Mouse (Mus musculus) neural tube, embryonic 13.5 days (tissue): ENCODE results near the gene Zswim5. TPM values are rescaled to one million over a fixed set of nuclear protein-coding genes. Genes with fewer than 3 reads are reported as not detected.

Experiments
- ATAC-seq: fragments of 200-750 bp; cut with Nextera tagmentation; 2 replicates; pipeline ENCODE4 v1.8.0; 2017; ENCODE audit warnings: low read depth, mild to moderate bottlenecking, moderate TSS enrichment, moderate library complexity
- H3K27ac ChIP-seq: fragments of 300-500 bp; sonication (generic); replicated peaks from 2 replicates; pipeline ENCODE4 v1.5.1; 2015; ENCODE audit warnings: moderate library complexity, mild to moderate bottlenecking, inconsistent platforms
- H3K27me3 ChIP-seq: fragments of 300-500 bp; sonication (generic); 2 replicates; pipeline ENCODE4 v1.6.1; 2015; ENCODE audit warnings: mild to moderate bottlenecking, inconsistent platforms
- H3K36me3 ChIP-seq: fragments of 300-500 bp; sonication (generic); 2 replicates; pipeline ENCODE4 v1.6.1; 2015; ENCODE audit warnings: mild to moderate bottlenecking, inconsistent platforms
- H3K4me1 ChIP-seq: fragments of 300-500 bp; sonication (generic); replicated peaks from 2 replicates; pipeline ENCODE4 v1.6.1; 2015; ENCODE audit warnings: inconsistent platforms
- H3K4me2 ChIP-seq: fragments of 300-500 bp; sonication (generic); 2 replicates; pipeline ENCODE4 v1.6.1; 2015; ENCODE audit warnings: inconsistent platforms, mild to moderate bottlenecking, moderate library complexity
- H3K4me3 ChIP-seq: fragments of 300-500 bp; sonication (generic); 2 replicates; pipeline ENCODE4 v1.5.1; 2015; ENCODE audit warnings: mild to moderate bottlenecking, inconsistent platforms
- H3K9ac ChIP-seq: fragments of 300-500 bp; sonication (generic); 2 replicates; pipeline ENCODE4 v1.6.1; 2015; ENCODE audit warnings: moderate library complexity, mild to moderate bottlenecking, inconsistent platforms
- H3K9me3 ChIP-seq: fragments of 300-500 bp; sonication (generic); 2 replicates; pipeline ENCODE4 v1.6.1; 2016; ENCODE audit warnings: inconsistent platforms
- WGBS: fragments of 180-500 bp; shearing (Covaris S2); methylation state at CpG from one replicate; pipeline ENCODE4 v1.1.7; 2015; 5-methylcytosine and 5-hydroxymethylcytosine counted together
- polyA plus RNA-seq: library from polyadenylated mRNA; unstranded; fragments of >200 nt; fragmentation: Nextera tagmentation; extraction: Ambion mirVana; gene quantifications from 2 replicates; pipeline ENCODE4 v1.2.1, GENCODE M21; 2015

Zswim5 gene
- polyA plus RNA-seq, 1 experiment from 2014 or later, result 8.1 TPM

DNA sequence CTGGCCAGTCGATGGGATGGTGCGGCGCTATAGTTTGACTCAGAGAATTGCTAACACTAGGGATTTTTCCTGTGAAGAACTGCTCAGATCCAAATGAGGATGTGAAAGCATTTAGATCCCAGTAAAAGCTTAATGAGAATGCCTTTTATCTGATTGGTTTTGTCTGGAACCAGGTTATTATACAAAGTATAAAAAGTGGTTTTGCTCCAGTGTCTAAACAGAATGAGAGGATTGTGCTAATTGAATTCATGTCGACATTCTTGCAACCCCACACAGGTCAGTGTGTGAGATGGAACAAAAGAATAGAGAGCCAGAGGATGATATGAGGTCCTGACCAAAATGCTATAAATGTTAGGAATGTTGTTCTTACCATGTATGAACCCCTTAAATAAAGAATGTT lies 62.4 kb downstream of the Zswim5 start:
- H3K4me3 ChIP-seq, result no peak overlapping the region

DNA sequence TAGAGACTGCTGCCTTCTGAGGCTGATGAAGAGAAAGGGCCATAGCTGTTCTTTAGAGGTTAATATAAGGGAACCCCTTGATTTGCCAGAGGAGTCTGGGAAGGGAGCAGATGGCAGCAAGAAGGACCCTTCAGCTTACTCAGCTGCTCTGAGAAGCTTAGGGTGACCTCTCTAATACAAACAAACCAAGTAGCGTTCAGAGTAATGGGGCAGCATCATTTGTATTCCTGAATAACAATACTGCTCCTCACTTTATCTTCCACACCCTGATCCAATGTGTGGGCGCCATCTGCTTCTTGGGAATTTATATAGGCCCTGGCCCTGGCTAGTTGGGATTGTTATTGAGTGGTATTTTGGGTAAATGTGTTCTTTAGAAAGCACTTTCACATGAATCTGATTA lies 65.5 kb downstream of the Zswim5 start:
- Histone ChIP-seq H3K4me1 (peaks cover 32% of the 10 kb centered on the region), H3K4me2 (no peak overlapping the region), H3K4me3 (no peak overlapping the region), H3K27ac (peak overlapping the region; percentile 7; the same call in 1 of the 2 replicates), H3K36me3 (no peaks in the 10 kb centered on the region), H3K27me3 (no peaks in the 10 kb centered on the region), H3K9me3 (no peaks in the 10 kb centered on the region), H3K9ac (no peak overlapping the region)
- WGBS, result 21% methylated on average over 2 of the region's 2 CpGs
- no peak for ATAC-seq

More for the DNA sequence above, 62.4 kb downstream of the Zswim5 start:
- no peaks in the 10 kb centered on the region for H3K9me3 ChIP-seq
- 71% methylated on average over 4 of the region's 4 CpGs for WGBS
- no peaks in the 10 kb centered on the region for H3K36me3 ChIP-seq
- H3K4me1 ChIP-seq, result peaks cover 27% of the 10 kb centered on the region
- no peaks in the 10 kb centered on the region for H3K27me3 ChIP-seq
- no peak overlapping the region for H3K4me2 ChIP-seq
- peak overlapping the region; percentile 53 for H3K27ac ChIP-seq
- ATAC-seq, result no peak
- H3K9ac ChIP-seq, result no peak overlapping the region

DNA sequence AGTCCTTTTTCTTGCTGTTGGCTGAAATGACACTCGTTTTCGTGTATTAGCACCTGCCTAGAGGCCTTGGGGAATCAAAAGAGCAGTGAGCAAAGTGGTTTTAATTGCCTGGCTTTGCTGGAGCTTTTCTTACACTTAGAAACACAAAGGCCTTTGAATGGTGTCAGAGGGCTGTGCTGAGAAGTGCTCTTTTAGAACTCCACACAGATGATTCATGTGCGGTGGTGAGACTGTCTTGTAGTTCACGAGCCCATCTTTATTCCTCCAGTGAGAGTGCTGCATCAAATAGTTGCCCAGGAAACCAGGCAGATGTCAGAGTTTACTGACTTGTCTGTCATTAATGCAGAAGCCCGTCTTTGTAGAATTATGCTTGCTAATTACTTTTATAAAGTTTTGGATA lies 66.9 kb downstream of the Zswim5 start:
- H3K27me3 ChIP-seq, result no peaks in the 10 kb centered on the region
- peak overlapping the region; percentile 56 for H3K27ac ChIP-seq
- H3K9ac ChIP-seq, result no peak overlapping the region
- peak; percentile 63; the same call in 1 of the 2 replicates for ATAC-seq
- H3K9me3 ChIP-seq, result no peaks in the 10 kb centered on the region
- H3K4me3 ChIP-seq, result no peak overlapping the region
- WGBS, result 14% methylated on average over 5 of the region's 5 CpGs
- peak overlapping the region; percentile 9; the same call in 1 of the 2 replicates for H3K4me2 ChIP-seq
- H3K36me3 ChIP-seq, result no peaks in the 10 kb centered on the region
- peaks cover 31% of the 10 kb centered on the region for H3K4me1 ChIP-seq

DNA sequence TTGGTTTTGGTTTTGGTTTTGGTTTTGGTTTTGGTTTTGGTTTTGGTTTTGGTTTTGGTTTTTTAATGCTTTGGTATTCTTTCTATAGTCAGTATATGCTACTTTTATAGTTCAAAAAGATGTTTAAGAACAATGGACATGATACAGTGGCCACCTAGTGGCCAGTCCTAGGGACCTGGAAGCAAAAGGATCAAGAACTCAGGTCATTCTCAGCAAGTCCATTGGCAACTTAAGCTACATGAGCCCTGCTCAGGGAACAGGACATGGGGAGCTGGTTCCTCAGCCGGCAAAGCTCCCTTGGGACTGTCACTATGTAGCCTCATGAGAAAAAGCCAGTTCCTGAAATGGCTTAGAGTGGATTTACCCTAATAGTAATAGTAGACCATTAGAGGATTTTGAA lies 74.5 kb downstream of the Zswim5 start:
- H3K9ac ChIP-seq, result no peak overlapping the region
- no peaks in the 10 kb centered on the region for H3K9me3 ChIP-seq
- WGBS, result 37% methylated on average over 1 of the region's 1 CpGs
- ATAC-seq, result no peak
- no peak overlapping the region for H3K27ac ChIP-seq
- H3K4me1 ChIP-seq, result no peaks in the 10 kb centered on the region
- no peak overlapping the region for H3K4me2 ChIP-seq
- no peak overlapping the region for H3K4me3 ChIP-seq
- 0 out of 2 replicates have a peak, but pooled peaks cover 8% of the 10 kb centered on the region for H3K36me3 ChIP-seq
- no peaks in the 10 kb centered on the region for H3K27me3 ChIP-seq

DNA sequence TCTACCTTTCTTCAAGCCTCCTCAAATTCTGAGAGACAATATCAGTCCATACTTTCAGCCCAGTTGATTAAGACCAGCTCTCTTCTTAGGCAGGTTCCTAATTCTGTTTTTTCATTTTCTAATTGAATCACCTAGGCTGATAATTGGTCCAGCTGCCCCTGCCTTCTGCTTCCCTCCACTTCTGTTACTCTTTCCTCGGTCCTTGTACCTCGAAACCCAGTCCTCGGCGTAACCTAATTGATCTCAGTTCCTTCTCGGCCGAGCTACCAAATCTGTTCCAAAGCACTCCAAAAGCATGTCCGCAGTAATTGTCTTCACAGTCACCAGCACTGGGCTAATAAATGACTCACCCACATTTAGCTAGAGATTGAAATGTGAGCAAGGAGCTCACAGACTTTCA lies 77.8 kb downstream of the Zswim5 start:
- Histone ChIP-seq H3K4me3 (no peak overlapping the region), H3K36me3 (peaks cover 11% of the 10 kb centered on the region; the same call in 1 of the 2 replicates), H3K9ac (no peak overlapping the region), H3K4me1 (no peaks in the 10 kb centered on the region), H3K4me2 (no peak overlapping the region), H3K27ac (no peak overlapping the region), H3K27me3 (no peaks in the 10 kb centered on the region), H3K9me3 (no peaks in the 10 kb centered on the region)
- WGBS, result 89% methylated on average over 7 of the region's 7 CpGs
- ATAC-seq, result no peak

DNA sequence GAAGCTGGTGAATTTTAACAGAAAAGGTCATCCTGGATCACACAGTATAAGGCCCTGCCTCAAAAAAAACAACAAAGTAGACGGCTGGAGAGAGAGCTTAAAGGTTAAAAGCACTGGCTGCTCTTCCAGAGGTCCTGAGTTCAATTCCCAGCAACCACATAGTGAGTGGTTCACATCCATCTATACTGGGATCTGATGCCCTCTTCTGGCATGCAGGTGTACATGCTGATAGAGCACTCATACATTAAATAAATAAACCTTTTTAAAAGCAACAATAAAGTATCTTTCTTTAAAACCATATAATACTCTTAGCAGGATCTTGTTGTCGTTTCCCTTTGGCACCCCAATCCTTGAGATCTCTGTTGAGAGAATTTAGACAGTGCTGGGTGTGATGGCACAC lies 99.3 kb downstream of the Zswim5 start:
- Histone ChIP-seq H3K4me2 (no peak overlapping the region), H3K4me1 (no peaks in the 10 kb centered on the region), H3K9me3 (no peaks in the 10 kb centered on the region), H3K36me3 (peaks cover 77% of the 10 kb centered on the region), H3K4me3 (no peak overlapping the region), H3K27ac (no peak overlapping the region), H3K9ac (no peak overlapping the region), H3K27me3 (no peaks in the 10 kb centered on the region)
- 78% methylated on average over 2 of the region's 2 CpGs for WGBS
- ATAC-seq, result no peak

DNA sequence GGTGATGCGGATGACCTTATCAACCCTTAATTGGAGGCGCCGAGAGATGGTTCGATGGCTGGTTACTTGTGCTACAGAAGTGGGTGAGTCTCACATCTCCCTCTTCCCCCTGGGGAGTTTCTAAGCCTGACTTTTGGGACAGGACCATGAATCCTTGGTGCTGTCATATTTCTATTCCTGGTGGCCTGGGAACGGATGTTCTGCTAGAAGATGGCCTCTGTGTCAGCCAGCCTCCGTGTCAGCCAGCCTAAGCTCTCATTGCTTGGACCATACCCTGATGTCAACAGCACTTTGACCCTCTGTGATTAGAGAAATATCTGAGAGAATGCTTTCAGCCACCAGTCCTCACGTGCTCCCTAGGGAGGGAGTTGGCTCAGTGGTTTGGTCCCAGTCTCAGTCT lies 108.5 kb downstream of the Zswim5 start:
- WGBS, result 92% methylated on average over 7 of the region's 7 CpGs
- Histone ChIP-seq H3K9ac (no peak overlapping the region), H3K9me3 (no peaks in the 10 kb centered on the region), H3K27ac (no peak overlapping the region), H3K4me1 (no peaks in the 10 kb centered on the region), H3K36me3 (peaks cover 79% of the 10 kb centered on the region), H3K4me2 (no peak overlapping the region), H3K27me3 (no peaks in the 10 kb centered on the region), H3K4me3 (no peak overlapping the region)
- no peak for ATAC-seq

DNA sequence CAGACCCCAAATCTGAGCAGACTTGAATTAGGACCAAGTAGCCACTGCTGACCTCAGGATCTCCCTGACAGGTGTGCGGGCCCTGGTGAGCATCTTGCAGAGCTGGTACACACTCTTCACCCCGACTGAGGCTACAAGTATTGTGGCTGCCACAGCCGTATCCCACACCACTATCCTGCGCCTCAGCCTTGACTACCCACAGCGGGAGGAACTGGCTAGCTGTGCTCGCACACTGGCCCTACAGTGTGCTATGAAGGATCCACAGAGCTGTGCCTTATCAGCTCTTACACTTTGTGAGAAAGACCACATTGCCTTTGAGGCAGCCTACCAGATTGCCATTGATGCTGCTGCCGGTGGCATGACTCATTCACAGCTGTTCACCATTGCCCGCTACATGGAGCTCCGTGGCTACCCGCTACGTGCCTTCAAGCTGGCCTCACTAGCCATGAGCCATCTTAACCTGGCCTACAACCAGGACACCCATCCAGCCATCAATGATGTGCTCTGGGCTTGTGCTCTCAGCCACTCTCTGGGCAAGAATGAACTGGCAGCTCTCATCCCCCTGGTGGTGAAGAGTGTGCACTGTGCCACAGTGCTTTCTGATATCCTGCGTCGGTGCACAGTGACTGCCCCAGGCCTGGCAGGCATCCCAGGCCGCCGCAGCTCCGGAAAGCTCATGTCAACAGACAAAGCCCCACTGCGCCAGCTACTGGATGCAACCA lies 109.4 kb downstream of the Zswim5 start:
- H3K27ac ChIP-seq, result no peak overlapping the region
- no peaks in the 10 kb centered on the region for H3K4me1 ChIP-seq
- no peak overlapping the region for H3K4me3 ChIP-seq
- H3K9me3 ChIP-seq, result no peaks in the 10 kb centered on the region
- H3K27me3 ChIP-seq, result no peaks in the 10 kb centered on the region
- H3K36me3 ChIP-seq, result peaks cover 70% of the 10 kb centered on the region
- WGBS, result 69% methylated on average over 17 of the region's 17 CpGs
- H3K9ac ChIP-seq, result no peak overlapping the region
- peak; percentile 71 for ATAC-seq
- no peak overlapping the region for H3K4me2 ChIP-seq

DNA sequence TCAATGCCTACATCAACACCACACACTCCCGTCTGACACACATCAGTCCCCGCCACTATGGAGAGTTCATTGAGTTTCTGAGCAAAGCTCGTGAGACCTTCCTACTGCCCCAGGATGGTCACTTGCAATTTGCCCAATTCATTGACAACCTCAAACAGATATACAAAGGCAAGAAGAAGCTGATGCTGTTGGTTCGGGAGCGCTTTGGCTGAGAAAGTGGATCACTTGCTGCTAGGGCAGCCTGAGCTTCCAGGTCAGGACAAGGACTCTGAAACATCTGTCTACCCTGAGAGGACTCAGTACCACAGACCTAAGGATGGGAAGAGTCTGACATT lies 109.9 kb downstream of the Zswim5 start:
- Histone ChIP-seq H3K9ac (no peak overlapping the region), H3K36me3 (peaks cover 66% of the 10 kb centered on the region), H3K4me1 (no peaks in the 10 kb centered on the region), H3K27ac (no peak overlapping the region), H3K4me2 (no peak overlapping the region), H3K9me3 (no peaks in the 10 kb centered on the region), H3K27me3 (no peaks in the 10 kb centered on the region), H3K4me3 (no peak overlapping the region)
- ATAC-seq, result no peak; the same call in 1 of the 2 replicates
- WGBS, result 78% methylated on average over 5 of the region's 5 CpGs

DNA sequence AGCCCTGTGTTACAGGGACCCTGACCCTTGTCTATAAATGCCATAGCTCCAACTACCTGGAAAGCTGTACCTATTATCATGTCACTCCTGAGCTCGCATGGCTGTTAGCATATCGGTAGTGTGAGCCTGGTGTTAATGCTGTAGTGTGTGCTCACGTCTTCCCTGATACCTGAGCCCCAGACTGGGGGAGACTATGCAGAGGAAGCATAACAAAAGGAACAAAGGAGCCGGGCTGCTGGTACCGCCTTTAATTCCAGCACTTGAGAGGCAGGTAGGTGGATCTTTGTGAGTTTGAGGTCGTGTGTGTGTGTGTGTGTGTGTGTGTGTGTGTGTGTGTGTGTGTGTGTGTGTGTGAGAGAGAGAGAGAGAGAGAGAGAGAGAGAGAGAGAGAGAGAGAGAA lies 112.6 kb downstream of the Zswim5 start:
- Histone ChIP-seq H3K9ac (no peak overlapping the region), H3K9me3 (no peaks in the 10 kb centered on the region), H3K36me3 (peaks cover 55% of the 10 kb centered on the region), H3K27me3 (no peaks in the 10 kb centered on the region), H3K27ac (no peak overlapping the region), H3K4me2 (no peak overlapping the region), H3K4me3 (no peak overlapping the region), H3K4me1 (peaks cover 19% of the 10 kb centered on the region)
- 63% methylated on average over 6 of the region's 6 CpGs for WGBS
- ATAC-seq, result no peak

DNA sequence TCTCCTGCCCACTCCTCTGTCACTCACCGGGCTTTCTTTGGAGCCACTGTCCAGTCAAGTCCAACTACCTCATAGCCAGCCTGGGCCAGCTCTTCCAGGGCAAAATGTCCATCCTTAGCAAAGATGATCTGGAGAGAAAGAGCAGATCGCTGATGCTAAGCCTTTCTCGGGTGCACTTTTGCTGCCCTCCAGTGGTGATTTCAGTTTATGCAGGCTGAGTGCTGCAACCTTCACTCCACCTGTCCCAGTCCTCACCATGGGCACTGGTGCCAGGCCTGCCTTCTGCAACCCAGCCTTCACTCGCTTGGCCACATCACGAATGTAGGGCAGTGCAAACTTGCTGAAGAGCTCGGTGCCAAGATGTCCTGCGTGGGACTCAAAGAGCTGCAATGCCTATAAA lies 114.2 kb downstream of the Zswim5 start:
- no peak overlapping the region for H3K27ac ChIP-seq
- no peak for ATAC-seq
- H3K4me2 ChIP-seq, result no peak overlapping the region
- no peaks in the 10 kb centered on the region for H3K27me3 ChIP-seq
- no peak overlapping the region for H3K9ac ChIP-seq
- H3K4me1 ChIP-seq, result peaks cover 30% of the 10 kb centered on the region
- H3K36me3 ChIP-seq, result peaks cover 38% of the 10 kb centered on the region
- no peaks in the 10 kb centered on the region for H3K9me3 ChIP-seq
- 16% methylated on average over 7 of the region's 7 CpGs for whole genome bisulfite sequencing
- H3K4me3 ChIP-seq, result no peak overlapping the region

DNA sequence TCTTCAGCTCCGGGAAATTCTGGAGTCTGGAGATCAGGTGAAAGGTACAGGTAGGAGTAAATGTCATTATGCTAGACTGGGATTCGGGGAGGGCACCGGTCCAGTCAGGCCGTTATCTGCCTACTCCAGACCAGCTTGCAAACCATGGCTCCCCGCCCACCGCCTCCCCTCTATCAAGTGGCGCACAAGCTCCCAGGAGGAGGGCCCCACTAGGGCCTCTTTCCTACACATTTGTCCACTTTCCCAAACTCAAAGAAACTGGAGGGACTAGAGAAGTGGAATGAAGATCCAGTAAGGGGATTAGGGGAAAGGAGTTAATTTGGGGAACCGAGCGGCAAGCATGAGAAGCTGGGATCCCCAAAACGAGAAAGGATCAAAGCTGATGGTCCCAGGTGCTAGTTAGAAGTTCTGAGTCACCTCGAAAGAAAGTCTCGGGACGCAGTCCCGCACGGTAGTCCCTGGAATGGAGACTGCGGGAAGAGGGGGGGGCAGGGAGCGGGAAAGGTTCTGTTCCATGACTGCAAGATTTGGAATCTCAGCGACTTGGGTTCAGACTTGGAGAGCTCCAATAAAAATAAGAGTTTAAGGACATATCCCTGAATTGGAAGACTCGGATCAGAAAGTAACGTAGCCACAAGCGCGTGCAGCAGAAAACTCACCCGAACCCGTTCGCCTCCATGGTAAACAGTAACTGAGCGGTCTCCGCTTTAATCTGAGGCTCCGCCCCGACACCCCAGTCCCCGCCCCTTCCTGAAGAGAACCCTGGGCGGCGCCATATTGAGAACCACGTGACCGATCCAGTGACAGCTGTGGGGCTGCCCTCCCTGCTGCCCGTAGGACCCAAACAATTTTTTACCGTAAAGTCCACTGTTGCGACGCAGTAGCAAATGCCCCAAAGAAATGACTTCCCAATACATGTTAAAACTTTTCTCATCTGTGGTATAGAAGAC lies 116.8 kb downstream of the Zswim5 start, which contains the start of gene Urod:
TSS of gene Urod (minus strand) at position 742 of the 950 bp plus-strand sequence.
- 2% methylated on average over 38 of the region's 38 CpGs for WGBS
- peak within 1 kb of the TSS; percentile 78 for H3K4me3 ChIP-seq
- H3K36me3 ChIP-seq, result peaks cover 26% of the 10 kb centered on the region
- peaks cover 36% of the 10 kb centered on the region for H3K4me1 ChIP-seq
- H3K27me3 ChIP-seq, result no peaks in the 10 kb centered on the region
- peak within 1 kb of the TSS; percentile 89 for H3K27ac ChIP-seq
- H3K9me3 ChIP-seq, result no peaks in the 10 kb centered on the region
- H3K9ac ChIP-seq, result peak within 1 kb of the TSS; percentile 89
- peak; percentile 84 for ATAC-seq
- peak within 1 kb of the TSS; percentile 97 for H3K4me2 ChIP-seq
